Mouse (Mus musculus): Measurements from ENCODE around the gene Vars.

- no peak for TF ChIP-seq POLR2A (IDR thresholded peaks at IDR 0.05; ENCODE audit: control insufficient read depth, low read depth, low read length)
- no peak for TF ChIP-seq CTCF (IDR thresholded peaks at IDR 0.05; ENCODE audit: control insufficient read depth, insufficient read depth, insufficient replicate concordance, low read depth, low read length)
Measured at GRCm38 (mm10) chr17:35024261-35024660, 23.5 kb downstream of the Vars start.
